Mouse (Mus musculus) heart, embryonic 15.5 days (tissue): ENCODE results near the gene Ccr4. TPM values are rescaled to one million over a fixed set of nuclear protein-coding genes. Genes with fewer than 3 reads are reported as not detected.

Experiments
- ATAC-seq: fragments of 200-750 bp; cut with Nextera tagmentation; replicated peaks from 2 replicates; pipeline ENCODE4 v1.8.0; 2017; ENCODE audit warnings: low read depth, moderate TSS enrichment; ENCODE audit not compliant: insufficient number of reproducible peaks, insufficient read depth, low FRiP score
- H3K27ac ChIP-seq: fragments of 300-500 bp; sonication (generic); 2 replicates; pipeline ENCODE4 v1.5.1; 2015; ENCODE audit warnings: mild to moderate bottlenecking, inconsistent platforms
- H3K27me3 ChIP-seq: fragments of 300-500 bp; sonication (generic); 2 replicates; pipeline ENCODE4 v1.6.1; 2015; ENCODE audit warnings: inconsistent platforms
- H3K36me3 ChIP-seq: fragments of 300-500 bp; sonication (generic); 2 replicates; pipeline ENCODE4 v1.6.1; 2015; ENCODE audit warnings: mild to moderate bottlenecking, inconsistent platforms
- H3K4me1 ChIP-seq: fragments of 300-500 bp; sonication (generic); replicated peaks from 2 replicates; pipeline ENCODE4 v1.6.1; 2015; ENCODE audit warnings: inconsistent platforms
- H3K4me2 ChIP-seq: fragments of 300-500 bp; sonication (generic); 2 replicates; pipeline ENCODE4 v1.6.1; 2015; ENCODE audit warnings: inconsistent platforms, mild to moderate bottlenecking, moderate library complexity
- H3K4me3 ChIP-seq: fragments of 300-500 bp; sonication (generic); 2 replicates; pipeline ENCODE4 v1.5.1; 2015; ENCODE audit warnings: mild to moderate bottlenecking, inconsistent platforms
- H3K9ac ChIP-seq: fragments of 300-500 bp; sonication (generic); 2 replicates; pipeline ENCODE4 v1.6.1; 2015; ENCODE audit warnings: mild to moderate bottlenecking, inconsistent platforms
- H3K9me3 ChIP-seq: fragments of 300-500 bp; sonication (generic); replicated peaks from 2 replicates; pipeline ENCODE4 v1.6.1; 2016; ENCODE audit warnings: inconsistent platforms
- WGBS: fragments of 180-500 bp; shearing (Covaris S2); methylation state at CpG from one replicate; pipeline ENCODE4 v1.1.7; 2015; ENCODE audit warnings: mixed read lengths; 5-methylcytosine and 5-hydroxymethylcytosine counted together
- polyA plus RNA-seq: library from polyadenylated mRNA; unstranded; fragments of >200 nt; fragmentation: Nextera tagmentation; extraction: Ambion mirVana; gene quantifications from 2 replicates; pipeline ENCODE4 v1.2.1, GENCODE M21; 2015

Ccr4 gene
- polyA plus RNA-seq, 1 experiment from 2014 or later = not detected

DNA sequence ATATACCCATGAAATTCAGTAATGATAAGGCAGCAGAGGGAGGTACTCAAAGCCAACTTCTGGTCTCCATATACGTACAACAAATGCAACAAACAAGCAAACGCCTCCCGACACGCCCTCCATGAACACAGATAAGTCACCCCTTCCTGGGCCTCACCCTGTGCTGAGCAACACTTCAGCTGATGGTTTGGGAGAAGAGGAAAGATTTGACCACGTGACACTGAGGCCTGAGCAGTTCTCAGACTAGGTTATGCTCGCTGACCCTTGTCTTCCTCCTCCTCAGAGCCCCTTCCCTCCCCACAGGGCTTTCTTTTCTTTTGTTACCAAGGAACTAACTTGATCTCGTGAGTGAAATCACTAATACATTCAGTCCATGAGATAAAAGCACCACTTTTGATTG lies 37.8 kb downstream of the Ccr4 start:
- 67% methylated on average over 7 of the region's 7 CpGs for WGBS
- no peak for ATAC-seq
- no peaks in the 10 kb centered on the region for H3K9me3 ChIP-seq

DNA sequence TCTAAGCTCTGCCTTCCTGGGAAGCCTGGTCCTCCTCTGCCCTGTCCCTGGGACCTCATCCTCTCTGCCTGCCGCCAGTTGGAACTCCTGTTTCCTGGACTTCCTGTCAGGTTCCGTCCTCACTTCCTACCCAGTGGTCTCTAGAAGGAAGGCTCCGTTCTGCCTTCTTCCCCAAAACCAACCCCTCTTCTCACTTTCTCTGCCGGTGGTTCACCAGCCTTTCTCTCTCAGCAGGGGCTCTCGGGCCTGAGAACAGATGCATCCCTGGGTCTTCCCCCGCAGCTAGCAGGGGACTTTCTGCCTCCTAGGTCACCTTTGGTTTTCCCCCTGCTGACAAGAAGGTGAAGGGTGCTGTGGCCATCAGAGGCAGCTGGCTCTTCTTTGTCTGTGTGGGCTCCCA lies 39.3 kb downstream of the Ccr4 start:
- WGBS = 70% methylated on average over 6 of the region's 6 CpGs
- Histone ChIP-seq H3K9ac (no peak overlapping the region), H3K4me3 (no peak overlapping the region), H3K4me1 (no peaks in the 10 kb centered on the region), H3K9me3 (no peaks in the 10 kb centered on the region), H3K36me3 (peaks cover 30% of the 10 kb centered on the region; the same call in 1 of the 2 replicates), H3K27me3 (no peaks in the 10 kb centered on the region), H3K4me2 (no peak overlapping the region), H3K27ac (no peak overlapping the region)
- no peak for ATAC-seq

More for the DNA sequence above, 37.8 kb downstream of the Ccr4 start:
- Histone ChIP-seq H3K4me1 (no peaks in the 10 kb centered on the region), H3K4me3 (no peak overlapping the region), H3K27me3 (no peaks in the 10 kb centered on the region), H3K9ac (no peak overlapping the region), H3K36me3 (peaks cover 21% of the 10 kb centered on the region; the same call in 1 of the 2 replicates), H3K27ac (no peak overlapping the region), H3K4me2 (no peak overlapping the region)

DNA sequence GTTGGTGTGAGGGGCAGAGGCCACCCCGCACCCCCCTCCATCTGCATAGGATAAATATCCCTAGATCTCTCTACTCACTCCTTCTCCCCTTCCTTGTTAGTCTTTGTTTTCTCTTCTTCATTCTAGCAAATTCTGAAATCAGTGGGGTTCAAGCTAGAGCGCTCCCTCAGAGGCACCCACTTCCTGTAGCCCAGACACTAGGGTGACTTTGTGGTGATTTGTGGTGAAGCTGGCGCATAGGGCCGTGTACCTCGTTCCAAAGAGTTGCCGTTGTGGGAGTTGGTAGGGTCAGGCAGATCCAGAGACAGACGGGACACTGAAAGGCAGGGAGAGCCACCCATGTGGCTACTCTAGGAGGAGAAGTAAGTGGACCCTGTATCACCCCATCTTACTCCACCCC lies 42.1 kb downstream of the Ccr4 start:
- H3K4me2 ChIP-seq = no peak overlapping the region
- H3K4me3 ChIP-seq = no peak overlapping the region
- WGBS = 84% methylated on average over 7 of the region's 7 CpGs
- H3K27me3 ChIP-seq = no peaks in the 10 kb centered on the region
- no peak overlapping the region for H3K9ac ChIP-seq
- H3K4me1 ChIP-seq = no peaks in the 10 kb centered on the region
- H3K27ac ChIP-seq = no peak overlapping the region
- H3K36me3 ChIP-seq = peaks cover 39% of the 10 kb centered on the region
- no peaks in the 10 kb centered on the region for H3K9me3 ChIP-seq
- no peak for ATAC-seq

DNA sequence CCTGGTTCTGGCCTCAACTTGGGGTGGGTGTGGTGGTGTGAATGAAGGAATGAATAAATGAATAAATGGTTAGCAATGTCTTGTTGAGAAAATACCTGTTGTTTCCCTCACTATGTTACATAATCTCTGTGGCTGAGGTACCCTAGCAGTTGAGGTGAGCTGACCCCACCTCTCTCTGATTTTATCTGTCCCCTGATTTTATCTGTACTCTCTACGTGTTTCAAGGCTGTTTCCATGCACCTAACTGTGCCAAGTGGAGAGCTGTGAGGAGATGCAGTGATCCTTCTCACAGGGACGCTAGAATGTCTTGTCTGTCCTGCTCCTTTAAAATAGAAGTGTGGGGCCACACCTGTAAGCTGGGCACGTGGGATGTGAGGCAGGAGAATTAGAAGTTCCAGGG lies 46.3 kb downstream of the Ccr4 start:
- WGBS = 71% methylated on average over 3 of the region's 3 CpGs
- Histone ChIP-seq H3K9me3 (no peaks in the 10 kb centered on the region), H3K27ac (no peak overlapping the region), H3K27me3 (no peaks in the 10 kb centered on the region), H3K36me3 (peaks cover 32% of the 10 kb centered on the region), H3K9ac (no peak overlapping the region), H3K4me2 (no peak overlapping the region), H3K4me1 (no peaks in the 10 kb centered on the region), H3K4me3 (no peak overlapping the region)
- ATAC-seq = no peak

DNA sequence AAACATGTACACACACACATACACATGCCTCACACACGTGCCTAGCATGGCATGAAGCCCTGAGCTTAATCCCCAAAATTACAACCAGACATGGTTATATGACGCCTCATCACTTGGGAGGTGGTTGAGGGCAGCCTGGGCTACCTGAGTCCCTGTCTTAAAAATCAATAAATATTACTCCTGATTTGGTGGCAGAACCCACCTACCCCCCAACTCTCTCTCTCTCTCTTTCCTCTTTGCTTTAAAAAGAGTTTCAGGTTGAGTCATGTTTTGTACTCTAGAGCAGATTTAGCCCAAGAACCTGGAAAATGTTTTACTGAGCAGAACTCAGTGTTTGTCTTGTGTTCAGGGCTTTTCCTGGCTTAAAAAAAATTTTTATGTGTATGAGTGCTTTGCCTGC lies 49.3 kb downstream of the Ccr4 start:
- H3K9me3 ChIP-seq = no peaks in the 10 kb centered on the region
- no peak overlapping the region for H3K9ac ChIP-seq
- no peak overlapping the region for H3K4me2 ChIP-seq
- H3K27ac ChIP-seq = no peak overlapping the region
- no peaks in the 10 kb centered on the region for H3K27me3 ChIP-seq
- H3K4me1 ChIP-seq = no peaks in the 10 kb centered on the region
- peaks cover 22% of the 10 kb centered on the region for H3K36me3 ChIP-seq
- WGBS = 82% methylated on average over 2 of the region's 2 CpGs
- H3K4me3 ChIP-seq = no peak overlapping the region
- no peak for ATAC-seq

DNA sequence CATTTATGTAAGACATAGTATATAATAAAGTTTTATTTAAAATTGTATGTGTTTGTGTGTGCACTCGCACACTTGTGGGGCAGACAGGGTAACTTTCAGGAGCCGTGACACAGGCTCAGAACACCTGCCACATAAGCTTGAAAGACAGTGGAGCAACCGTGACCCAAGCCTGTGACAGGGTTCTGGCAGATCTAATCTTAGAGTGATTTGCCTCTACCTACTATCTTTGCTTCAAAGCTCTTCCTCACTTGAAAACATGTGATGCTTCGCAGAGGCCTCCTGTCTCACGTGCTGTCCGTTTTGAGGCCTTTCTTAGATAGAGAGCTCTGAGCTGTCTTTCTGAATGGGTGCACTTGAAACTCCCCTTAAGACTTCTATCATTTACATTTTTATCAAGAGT lies 52.3 kb downstream of the Ccr4 start:
- no peaks in the 10 kb centered on the region for H3K27me3 ChIP-seq
- H3K4me3 ChIP-seq = no peak overlapping the region
- WGBS = 73% methylated on average over 6 of the region's 6 CpGs
- no peak overlapping the region for H3K9ac ChIP-seq
- no peaks in the 10 kb centered on the region for H3K9me3 ChIP-seq
- no peak for ATAC-seq
- H3K36me3 ChIP-seq = peaks cover 12% of the 10 kb centered on the region
- no peak overlapping the region for H3K4me2 ChIP-seq
- H3K27ac ChIP-seq = no peak overlapping the region
- H3K4me1 ChIP-seq = no peaks in the 10 kb centered on the region

DNA sequence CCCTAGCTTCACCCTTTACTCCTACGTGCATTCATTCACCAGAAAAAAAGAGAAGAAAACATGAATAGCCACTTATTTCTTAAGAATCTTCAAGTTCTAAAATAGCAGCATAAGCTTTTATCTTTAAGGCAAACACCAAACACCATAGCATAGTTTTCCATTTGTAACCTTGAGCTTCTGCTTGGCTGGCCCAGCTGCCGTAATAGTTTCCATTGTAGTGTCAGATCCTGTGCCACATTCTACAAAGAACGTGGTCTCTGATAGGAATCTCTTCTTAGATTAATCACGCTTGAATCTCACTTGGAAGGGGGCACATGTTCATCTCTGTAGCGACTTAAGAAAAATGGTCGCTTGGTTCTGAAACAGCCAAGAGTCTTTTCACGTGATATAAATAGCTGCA lies 53.1 kb downstream of the Ccr4 start:
- WGBS = 77% methylated on average over 7 of the region's 7 CpGs
- Histone ChIP-seq H3K4me1 (peaks cover under 1% of the 10 kb centered on the region), H3K27me3 (no peaks in the 10 kb centered on the region), H3K27ac (no peak overlapping the region), H3K9me3 (no peaks in the 10 kb centered on the region), H3K36me3 (peaks cover 4% of the 10 kb centered on the region; the same call in 1 of the 2 replicates), H3K9ac (no peak overlapping the region), H3K4me3 (no peak overlapping the region), H3K4me2 (no peak overlapping the region)
- ATAC-seq = no peak

DNA sequence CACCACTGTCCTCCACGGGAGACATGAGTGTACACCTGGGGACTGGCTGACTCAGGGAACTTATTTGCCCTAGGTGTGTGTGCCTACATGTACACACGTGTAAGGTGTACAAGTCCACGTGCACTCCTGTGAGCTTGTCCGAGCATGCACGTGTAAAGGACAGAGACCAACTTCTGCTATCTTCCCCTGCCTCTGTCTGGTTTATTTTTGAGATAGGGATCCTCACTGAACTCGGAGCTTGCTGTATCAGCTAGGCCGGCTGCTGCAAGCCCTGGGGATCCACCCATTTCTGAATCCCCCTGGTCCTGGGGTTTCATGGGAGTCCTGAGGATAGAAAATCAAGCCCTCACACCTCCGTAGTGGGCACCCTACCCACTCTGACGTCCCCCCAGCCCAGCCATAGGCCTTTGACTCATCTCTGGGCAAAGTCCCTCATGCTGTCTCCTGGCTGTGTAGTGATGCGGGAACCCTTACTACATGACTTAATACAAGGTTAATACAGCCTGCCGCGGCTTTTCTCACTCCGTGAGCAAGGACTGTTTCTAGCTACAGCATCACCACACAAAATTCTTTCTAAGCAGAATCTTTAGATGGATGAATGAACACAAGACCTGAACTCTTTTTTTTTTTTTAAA lies 55.5 kb downstream of the Ccr4 start:
- Histone ChIP-seq H3K4me1 (peaks cover 3% of the 10 kb centered on the region), H3K27ac (no peak overlapping the region), H3K4me2 (no peak overlapping the region), H3K36me3 (no peaks in the 10 kb centered on the region), H3K4me3 (no peak overlapping the region), H3K9ac (no peak overlapping the region), H3K9me3 (no peaks in the 10 kb centered on the region), H3K27me3 (no peaks in the 10 kb centered on the region)
- no peak for ATAC-seq
- 71% methylated on average over 13 of the region's 13 CpGs for WGBS

DNA sequence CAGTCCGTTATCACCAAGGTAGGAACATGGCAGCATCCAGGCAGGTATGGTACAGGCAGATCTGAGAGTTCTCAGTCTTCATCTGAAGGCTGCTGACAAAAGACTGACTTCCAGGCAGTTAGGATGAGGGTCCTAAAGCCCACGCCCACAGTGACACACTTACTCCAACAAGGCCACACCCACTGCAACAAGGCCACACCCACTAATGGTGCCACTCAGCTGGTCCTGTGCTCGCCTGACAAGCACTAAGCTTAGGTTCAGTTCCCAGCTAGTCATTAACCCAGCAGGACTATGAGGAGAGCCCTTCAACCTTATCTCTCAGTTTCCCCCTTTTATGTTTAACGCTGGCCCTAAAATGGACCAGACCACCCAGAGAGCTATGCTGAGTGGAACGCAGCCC lies 56.0 kb downstream of the Ccr4 start:
- Histone ChIP-seq H3K9ac (no peak overlapping the region), H3K9me3 (no peaks in the 10 kb centered on the region), H3K27ac (no peak overlapping the region), H3K4me3 (no peak overlapping the region), H3K4me1 (peaks cover 3% of the 10 kb centered on the region), H3K36me3 (no peaks in the 10 kb centered on the region), H3K4me2 (no peak overlapping the region), H3K27me3 (no peaks in the 10 kb centered on the region)
- ATAC-seq = no peak
- 75% methylated on average over 5 of the region's 5 CpGs for WGBS

DNA sequence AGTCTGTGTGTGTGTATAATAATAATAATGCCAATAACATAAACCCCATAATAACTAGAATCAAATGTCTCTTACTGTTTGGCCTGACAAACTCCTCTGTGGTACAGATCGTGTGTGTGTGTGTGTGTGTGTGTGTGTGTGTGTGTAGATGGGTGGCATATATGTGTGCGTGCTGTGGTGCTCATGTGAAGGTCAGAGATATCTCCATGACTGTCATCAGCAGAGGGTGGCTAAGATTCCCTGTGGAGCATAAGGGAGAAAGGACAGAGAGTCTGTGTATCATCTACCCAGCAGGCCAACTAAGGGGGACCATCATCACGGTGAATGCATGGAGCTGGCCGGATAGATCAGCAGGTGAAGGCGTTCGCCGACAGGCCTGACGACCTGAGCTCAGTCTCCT lies 57.8 kb downstream of the Ccr4 start:
- no peaks in the 10 kb centered on the region for H3K9me3 ChIP-seq
- H3K36me3 ChIP-seq = no peaks in the 10 kb centered on the region
- H3K4me2 ChIP-seq = no peak overlapping the region
- H3K4me3 ChIP-seq = no peak overlapping the region
- H3K4me1 ChIP-seq = peaks cover 3% of the 10 kb centered on the region
- H3K27ac ChIP-seq = no peak overlapping the region
- no peak overlapping the region for H3K9ac ChIP-seq
- no peaks in the 10 kb centered on the region for H3K27me3 ChIP-seq
- ATAC-seq = no peak
- WGBS = 62% methylated on average over 8 of the region's 8 CpGs

DNA sequence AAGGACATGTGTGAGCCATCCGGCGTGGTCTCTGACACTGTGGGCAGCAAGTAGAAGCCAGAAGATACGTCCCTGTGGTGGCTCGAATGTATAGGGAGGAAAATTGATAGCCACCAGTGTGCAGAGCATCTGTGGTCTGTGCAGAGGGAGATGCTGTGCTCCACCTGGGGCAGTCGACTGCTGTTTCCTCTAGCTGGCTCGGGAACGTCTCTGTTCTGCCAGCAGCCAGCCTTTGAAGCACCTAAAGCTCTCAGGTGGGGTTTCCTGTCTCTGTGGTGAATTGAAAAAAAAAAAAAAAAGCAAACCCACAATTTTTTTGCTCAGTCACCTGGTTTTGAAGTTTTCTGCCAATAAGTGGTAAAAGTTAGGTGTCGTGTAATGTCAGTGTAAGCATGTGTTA lies 61.4 kb downstream of the Ccr4 start:
- 83% methylated on average over 8 of the region's 8 CpGs for WGBS
- no peak overlapping the region for H3K27ac ChIP-seq
- no peak overlapping the region for H3K4me2 ChIP-seq
- no peak for ATAC-seq
- no peaks in the 10 kb centered on the region for H3K36me3 ChIP-seq
- no peaks in the 10 kb centered on the region for H3K9me3 ChIP-seq
- no peaks in the 10 kb centered on the region for H3K27me3 ChIP-seq
- no peak overlapping the region for H3K4me3 ChIP-seq
- no peak overlapping the region for H3K9ac ChIP-seq
- peaks cover 3% of the 10 kb centered on the region for H3K4me1 ChIP-seq

DNA sequence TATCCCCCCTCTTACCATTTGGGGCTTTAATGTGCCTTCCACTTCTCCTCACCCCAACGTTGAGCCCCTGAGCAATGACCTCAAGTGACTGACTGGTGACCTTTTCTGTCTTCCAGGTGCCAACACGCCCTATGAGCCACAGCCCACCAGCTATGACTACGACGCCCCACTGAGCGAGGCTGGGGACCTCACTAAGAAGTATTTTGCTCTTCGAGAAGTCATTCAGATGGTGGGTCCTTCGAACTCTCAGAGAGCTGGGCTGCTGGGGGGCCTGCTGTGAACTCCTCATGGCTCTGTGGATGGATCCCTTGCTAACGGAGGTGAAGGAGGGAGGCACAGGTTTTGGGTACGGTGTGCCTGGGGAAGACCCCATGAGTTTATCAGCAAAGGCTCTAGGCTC lies 61.8 kb downstream of the Ccr4 start:
- no peaks in the 10 kb centered on the region for H3K9me3 ChIP-seq
- no peaks in the 10 kb centered on the region for H3K27me3 ChIP-seq
- peaks cover 3% of the 10 kb centered on the region for H3K4me1 ChIP-seq
- H3K9ac ChIP-seq = no peak overlapping the region
- H3K4me3 ChIP-seq = no peak overlapping the region
- 81% methylated on average over 9 of the region's 9 CpGs for whole genome bisulfite sequencing
- H3K27ac ChIP-seq = no peak overlapping the region
- no peaks in the 10 kb centered on the region for H3K36me3 ChIP-seq
- ATAC-seq = no peak
- no peak overlapping the region for H3K4me2 ChIP-seq
